Mouse (Mus musculus): Measurements from ENCODE around the gene Sgpp2.

Gene Sgpp2

DNA sequence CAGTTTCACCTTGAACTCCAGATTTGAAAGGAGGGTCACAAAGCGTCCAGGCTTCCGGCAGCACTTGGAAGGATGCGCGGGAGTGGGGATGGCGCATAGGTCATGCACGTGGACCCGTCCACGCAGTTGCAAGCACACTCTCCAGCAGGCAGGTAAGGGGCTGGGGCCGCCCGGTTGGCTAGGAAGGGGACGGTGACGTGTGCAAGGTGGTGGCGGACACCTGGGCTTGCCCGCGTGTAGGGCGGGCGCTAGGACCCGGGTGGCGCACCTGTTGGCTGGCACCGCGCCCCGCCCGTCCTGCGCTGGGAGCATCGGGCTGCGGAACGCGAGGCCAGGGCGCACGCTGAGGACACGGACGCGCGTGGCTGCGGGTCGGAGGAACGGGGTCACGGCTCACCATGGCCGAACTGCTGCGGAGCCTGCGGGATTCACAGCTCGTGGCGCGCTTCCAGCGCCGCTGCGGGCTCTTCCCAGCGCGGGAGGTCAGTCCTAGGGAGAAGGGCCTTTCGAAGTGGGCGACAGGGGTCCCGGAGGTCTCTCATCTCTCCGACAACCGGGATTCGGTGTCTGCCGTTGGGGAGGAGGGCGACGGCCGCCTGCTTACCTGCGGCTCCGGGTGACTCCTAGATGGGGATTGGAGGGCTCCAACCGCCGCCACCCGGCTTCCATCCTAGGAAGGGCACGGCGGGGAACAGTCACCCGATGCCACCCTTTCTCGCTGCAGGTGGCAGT, at the start of gene Sgpp2:
Gene Sgpp2, plus strand, starts transcription at position 325 of the 732 bp plus-strand sequence.
- no peak for DNase-seq

DNA sequence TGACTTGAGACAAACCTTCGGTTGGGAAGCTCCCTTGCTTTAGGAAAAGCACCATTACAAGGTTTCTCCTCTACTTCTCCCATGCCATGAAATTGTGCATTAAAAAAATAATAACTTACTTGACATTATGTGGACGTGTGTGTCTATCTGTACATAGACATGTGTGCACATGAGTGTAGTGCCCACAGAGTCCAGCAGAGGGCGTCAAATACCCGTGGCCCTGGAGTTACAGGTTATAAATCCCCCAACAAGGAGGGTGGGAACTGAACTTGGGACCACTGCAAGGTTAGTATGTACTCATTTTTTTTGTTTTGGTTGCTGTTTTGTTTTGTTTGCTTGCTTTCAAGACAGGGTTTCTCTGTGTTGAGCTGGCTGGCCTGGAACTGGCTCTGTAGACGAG, 42.6 kb upstream of the Sgpp2 start:
- no peak for DNase-seq

DNA sequence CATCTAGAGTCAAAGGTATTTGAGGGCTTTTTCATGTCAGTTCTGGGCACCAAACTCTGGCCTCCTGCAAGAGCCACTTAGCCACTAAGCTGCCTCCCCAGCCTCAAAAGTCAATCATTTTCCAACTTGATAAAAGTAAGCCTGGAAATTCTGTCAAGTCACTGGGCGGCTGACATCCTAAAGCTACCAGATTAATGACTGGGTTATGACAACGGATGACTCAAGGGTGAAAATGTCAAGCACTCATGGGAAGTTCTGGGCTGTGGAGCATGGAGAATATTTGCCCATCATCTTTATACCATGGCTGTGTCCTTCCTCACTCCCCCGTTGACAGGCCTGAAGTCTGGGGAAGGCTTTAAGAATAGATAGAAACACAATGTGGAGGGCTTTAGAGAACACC, 37.2 kb upstream of the Sgpp2 start:
- DNase-seq, result no peak

DNA sequence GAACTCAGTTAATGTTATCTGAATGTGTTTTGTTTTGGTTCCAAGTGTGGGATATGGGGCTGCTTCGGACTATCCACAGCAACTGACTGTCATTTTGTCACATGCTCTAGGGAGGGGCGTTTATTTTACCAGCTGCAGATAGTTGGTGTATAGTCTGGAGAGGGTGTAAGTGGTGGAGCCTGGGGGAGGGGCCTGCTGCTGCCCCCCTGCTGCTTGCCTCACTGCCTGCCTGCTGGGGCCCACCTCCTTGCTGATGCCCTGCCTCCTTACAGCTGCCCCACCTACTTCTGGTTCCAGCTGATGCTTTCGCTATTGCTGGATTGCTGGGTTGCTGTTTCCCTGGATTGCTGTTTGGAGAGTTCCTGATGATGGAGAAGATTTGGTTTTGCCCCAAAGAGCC, 31.0 kb upstream of the Sgpp2 start:
- no peak for DNase-seq

DNA sequence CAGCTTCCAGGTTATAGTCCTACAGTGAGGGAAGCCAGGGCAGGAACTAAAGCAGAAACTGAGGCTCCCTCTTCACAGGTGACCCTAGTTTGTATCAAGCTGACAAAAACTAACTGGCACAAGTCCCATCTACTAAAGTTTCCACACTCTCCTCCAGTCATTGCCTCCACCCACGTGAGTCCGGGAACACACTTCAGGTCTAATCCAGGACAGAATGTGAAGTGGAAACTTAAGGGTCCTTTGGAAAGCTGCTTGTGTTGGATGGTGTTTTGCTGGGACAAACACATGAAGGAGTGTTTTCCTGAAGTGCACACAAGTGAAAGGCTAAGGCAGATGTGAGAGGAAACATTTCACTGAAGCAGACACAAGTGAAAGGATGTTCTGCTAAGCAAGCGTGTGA, 17.7 kb upstream of the Sgpp2 start:
- DNase-seq, result no peak

DNA sequence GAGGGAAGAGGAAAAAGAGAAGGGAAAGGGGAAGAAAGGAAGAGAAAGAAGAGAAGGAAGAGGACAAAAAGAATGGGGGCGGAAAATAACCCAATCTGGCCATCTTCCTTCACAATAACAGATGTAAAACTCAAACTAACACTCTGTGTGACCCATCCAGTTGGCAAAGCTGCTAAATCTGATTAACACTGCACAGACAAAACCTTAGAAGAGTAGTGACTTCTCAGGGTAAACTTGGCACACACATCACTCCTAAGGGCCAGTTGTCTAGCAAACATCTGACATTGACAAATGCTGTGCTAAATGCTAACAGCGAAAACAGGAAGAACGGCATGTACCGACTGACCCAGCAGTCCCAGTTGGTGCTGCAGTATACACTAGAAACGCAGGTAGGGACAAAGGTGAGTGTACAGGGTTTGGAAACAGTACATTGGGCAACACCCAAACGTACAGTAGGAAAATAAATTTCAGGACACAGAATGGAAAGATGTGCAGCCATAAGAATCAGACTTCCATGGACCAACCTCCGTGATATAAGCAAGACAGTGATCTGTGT, 10.4 kb upstream of the Sgpp2 start:
- DNase-seq, result no peak

DNA sequence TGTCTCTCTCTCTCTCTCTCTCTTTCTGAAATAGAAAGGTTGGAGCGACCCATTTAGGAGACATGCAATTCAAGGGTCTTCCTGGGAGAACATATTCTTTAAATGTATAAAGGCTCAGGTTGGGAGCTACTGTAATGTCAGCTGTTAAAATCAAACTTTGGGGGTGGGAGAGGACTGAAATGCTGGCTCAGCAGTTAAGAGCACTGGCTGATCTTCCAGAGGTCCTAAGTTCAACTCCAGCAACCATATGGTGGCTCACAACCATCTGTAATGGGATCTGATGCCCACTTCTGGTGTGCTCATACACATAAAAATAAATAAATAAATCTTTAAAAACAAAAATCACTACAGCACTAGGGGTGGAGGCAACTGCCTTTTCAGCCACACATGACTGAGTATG, 1.5 kb upstream of the Sgpp2 start:
- no peak for DNase-seq

DNA sequence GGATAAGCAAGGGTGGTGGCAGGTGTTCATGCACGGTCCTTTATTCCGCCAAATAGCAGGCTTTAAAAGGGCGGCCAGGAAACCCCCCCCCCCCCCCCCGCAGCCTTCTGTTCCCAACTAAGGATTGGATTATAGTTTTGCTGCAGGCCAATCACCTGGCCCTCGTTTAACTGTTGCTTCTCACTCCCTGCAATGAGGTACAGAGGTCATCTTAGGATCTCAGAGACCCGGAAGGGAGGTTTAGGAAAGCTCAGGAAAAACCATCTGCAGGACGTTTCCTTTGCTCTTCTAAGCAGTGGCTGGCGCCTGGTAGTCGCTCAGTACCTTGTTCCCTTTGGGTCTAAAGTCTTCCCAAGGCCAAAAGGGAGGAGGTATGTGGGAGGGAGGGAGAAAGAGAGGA, 865 bp upstream of the Sgpp2 start:
- DNase-seq, result no peak

DNA sequence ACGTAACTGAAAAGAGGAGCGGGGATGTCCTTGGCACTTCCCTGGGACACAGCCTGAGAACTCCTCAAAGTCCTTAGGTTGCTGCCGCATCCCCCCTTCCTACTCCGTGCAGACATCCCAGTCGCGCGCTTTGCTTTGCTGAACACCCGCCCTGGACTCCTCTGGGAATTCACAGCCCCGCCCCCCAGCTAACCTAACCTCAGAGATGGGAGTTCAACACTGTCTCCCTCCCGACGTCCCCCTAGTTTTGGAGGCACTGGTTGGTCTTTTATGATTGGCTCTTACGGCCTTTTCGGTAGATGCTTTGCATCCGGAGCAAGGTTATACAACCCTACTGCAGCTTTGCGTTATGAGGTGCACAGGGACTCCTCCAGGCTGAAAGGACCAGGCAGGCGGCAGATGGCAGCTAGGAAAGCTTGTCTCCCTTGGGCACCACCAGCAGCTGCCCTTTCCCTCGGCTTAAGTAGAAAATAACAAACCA, 756 bp downstream of the Sgpp2 start:
- DNase-seq, result no peak

DNA sequence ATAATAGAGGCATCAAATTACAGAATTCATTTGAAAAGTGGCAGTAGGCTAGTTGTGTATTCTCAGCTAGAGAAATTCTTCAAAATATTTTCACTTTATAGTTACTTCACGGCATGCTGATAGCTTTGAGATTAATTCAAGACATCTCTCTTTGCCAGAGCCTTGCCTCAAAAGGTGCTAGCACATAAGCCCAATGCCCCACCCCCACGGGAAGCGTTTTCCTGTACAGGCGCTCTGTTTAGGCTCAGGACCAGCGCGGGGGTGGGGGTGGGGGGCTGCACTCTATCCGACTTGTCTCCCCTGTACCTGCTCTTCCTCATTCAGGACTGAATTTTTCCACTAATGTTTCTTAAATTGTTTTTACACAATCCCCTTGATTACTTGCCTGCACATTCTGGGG, 1.3 kb downstream of the Sgpp2 start:
- DNase-seq, result no peak

DNA sequence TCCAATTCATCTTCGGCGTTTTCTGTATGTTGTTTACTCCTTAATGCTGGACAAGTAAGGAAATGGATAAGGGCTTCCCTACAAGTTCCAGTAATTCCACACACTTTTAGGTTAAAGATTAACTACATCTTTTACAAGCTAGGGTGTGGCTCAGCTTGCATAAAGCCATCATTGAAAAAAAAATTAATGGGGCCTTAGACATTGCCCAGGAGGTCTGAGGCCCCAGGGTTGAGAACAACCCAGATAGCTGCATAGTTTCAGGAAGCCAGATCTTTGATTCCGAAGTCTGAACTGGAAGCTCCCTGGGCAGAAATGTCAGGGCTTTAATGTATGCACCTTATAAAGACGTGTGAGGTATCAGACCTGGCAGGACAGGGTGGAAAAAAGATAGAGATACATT, 2.8 kb downstream of the Sgpp2 start:
- no peak for DNase-seq

DNA sequence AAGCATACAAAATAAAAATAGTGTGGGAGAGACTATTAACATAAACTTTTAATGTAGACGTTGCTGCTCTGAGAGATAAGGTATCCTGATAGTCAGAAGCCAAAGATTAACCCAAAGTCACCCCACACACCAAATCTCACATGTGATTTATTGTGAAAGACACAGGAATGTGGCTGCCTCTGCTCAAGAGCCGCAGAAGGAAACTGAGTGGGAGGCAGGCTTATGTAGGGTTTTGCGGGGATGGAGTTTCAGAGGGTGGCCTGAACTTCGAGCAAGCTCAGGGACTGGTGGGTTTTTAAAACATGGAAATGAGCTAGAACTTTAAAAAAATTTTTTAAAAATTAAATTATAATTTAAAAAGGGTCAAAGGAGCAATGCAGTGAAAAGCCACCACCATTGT, 3.8 kb downstream of the Sgpp2 start:
- no peak for DNase-seq

DNA sequence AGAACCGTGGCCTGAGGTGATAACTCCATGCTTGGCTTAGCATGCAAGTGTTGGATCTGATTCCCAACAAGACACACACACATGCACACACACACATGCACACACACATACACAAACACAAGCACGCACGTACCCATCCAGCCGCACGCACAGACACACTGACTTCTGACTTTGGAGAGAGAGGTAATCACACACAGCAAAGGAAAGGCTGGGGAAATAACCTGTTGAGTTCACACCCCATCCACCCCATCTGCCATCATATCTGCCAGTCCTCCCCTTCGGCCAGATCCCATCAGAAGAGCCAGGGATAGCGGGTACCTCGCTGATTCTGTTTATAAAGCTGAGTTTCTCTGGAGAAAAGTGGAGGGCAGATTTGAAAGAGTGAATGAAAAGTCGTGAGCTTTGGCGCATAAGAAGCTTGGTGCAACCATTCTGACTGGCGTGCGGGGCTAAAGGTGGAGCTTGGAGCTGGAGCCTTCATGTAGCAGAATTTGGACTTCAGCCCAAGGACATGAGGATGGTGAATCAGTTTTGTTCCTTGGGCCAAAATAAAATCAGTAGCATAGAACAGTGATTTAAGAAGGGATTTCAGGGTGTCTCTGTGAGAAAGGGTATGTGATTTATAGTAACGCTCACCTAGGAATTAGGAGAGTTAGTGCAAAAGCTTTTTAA, 8.1 kb downstream of the Sgpp2 start:
- DNase-seq, result no peak

DNA sequence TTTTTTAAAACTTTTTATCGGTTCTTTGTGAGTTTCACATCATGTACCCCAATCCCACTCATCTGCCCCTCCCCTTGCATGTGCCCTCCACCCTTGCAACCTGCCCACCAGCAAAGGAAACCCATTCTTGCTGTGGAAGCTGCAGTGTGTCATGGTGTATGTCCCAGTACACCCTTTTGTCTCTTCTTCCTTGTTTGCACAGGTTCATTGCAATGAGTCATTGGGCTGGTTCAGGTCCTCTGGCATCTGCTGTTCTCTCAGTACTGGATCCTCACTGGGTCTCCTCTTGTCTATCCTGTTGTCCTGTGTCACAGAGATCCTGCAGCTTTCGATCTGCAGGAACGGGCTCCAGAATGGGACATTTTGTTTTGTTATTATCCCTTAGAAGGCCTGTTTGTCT, 10.1 kb downstream of the Sgpp2 start:
- no peak for DNase-seq

DNA sequence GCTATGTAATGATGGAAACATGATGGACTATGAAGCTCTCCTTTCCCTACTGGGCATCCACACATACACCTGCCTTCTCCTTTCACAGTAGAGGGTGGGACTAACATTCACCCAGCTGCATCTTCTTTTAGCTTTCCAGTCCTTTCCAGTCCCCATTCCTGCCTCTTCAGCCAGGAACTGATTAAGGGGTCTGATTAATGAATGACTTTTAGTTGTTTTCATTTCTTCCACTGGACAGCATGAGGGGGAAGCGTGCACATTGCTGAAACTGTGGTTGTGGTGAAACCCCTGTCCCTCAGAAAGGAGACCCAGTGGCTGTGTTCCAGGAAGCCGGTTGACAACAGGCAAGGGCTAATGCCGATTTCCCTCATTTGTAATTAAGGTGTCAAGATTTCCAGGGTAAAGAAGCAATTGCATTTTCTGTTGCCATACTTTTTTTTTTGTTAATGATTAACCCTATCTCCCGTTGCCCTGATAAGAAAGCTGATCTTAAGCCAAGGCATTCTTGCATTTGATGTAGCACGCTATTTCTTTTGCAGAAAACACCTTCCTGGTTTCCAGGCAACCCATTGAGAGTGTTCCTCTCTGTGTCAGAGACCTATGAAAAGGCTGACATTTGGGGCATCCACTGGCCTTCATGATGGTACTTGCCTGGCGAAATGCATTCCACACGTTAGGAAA, 12.1 kb downstream of the Sgpp2 start:
- no peak for DNase-seq

DNA sequence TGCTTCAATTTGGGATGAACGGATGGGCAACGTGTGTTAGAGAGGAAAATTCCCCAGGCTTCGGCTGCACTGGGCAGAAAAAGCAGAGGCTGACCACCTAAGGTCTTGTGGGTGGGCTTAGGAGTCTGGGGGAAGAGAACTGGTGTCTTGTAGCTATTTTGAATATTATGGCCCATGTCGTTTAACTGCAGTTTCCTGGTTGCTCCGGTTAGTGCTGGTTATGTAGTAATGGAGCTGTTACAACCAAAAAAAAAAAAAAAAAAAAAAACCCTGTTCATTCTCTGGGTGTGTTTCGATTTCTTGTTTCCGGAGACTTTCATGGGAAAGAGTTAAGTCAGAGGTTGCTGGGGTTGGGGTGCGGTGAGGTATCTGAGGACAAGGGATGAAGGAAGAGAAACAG, 12.7 kb downstream of the Sgpp2 start:
- DNase-seq, result no peak

DNA sequence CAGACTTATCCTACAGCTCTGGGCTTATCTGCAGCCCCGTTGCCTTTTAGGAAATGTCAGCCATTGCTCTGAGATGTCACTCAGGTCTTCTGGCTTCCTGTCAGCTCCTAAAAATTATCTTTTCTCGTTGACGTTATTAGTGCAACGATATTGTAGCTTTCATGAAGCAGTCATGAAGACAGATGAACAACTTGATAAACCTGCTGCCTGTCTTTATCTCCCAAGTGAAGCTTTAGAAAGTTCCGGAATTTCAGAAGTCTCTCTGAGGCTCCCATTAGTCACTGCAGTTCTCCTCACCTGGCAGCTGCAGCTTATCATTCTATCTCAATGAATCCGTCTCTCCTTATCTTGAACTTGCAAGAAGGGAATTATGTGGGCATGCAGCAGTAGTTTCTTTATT, 13.9 kb downstream of the Sgpp2 start:
- DNase-seq, result no peak

DNA sequence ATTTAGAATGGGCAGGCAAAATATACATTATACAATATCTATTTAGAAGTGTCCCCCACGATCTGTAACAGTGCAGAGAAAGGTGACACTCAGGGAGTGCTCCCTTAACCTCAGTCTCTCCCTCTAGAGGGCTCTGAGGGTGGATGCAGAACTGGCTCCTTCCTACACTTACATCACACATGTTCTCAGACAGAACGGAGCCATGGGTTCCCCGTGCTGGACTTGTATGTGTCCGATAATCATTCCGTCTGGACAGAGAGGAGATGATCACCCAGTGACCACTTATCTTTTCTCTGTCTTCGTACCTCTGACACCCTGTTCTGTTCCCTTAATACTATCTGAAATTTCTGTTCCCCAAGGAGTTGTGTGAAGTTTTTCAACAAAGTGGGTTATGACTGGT, 15.7 kb downstream of the Sgpp2 start:
- no peak for DNase-seq

DNA sequence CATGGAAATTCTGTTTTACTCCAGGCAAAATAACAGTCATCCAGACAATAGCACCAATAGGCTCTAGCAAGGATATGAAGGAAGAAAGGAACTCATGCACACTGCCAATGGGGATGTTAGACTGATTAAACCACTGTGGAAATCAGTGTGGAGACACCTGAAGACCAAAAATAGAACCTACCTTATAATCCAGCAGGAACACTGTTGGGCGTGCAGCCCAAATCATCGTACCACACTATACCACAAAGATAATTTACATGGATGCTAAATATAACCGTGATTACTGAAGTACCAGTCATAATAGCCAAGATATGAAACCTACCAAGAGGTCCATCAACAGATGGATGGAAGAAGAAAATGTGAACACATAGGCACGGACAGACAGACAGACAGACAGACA, 18.5 kb downstream of the Sgpp2 start:
- no peak for DNase-seq

DNA sequence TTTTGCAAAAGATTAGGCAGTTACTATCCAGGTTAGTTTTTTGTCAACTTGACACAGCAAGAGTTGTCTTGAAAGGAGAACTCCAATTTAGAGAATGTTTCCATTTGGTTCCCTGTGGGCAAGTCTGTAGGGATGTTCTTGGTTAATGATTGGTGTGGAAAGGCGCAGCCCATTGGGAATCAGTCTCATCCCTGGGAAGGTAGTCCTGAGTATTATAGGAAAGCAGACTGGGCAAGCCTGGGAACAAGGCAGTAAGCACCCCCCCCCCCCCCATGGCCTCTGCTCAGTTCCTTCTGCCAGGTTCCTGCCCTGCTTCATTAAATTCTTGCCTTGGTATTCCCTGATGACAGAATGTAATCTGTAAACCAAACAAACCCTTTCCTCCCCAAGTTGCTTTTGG, 19.7 kb downstream of the Sgpp2 start:
- DNase-seq, result no peak

DNA sequence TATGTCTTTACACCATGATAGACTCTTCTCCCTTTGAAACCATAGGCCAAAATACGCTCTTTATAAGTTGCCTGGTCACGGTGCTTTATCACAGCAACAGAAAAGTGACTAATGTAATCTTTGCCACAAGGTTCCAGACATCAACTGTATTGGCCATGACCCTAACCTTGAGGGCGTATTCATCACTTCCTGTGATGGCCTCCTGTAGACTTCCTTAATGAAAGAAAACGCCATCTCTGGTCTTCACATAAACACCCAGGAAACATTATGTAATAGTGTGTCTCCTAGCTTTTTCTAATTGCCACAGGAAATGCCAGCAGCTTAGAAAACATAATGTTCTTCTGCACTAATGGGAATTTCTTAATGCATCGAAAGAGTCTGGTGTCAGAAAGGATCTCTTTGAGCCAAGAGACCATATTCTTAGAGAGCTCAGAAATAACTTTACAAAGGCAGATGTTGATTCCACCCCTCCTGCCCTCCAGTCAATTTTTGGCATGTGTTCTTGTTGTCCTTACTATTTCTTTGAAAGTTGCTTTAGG, 20.5 kb downstream of the Sgpp2 start:
- DNase-seq, result no peak

DNA sequence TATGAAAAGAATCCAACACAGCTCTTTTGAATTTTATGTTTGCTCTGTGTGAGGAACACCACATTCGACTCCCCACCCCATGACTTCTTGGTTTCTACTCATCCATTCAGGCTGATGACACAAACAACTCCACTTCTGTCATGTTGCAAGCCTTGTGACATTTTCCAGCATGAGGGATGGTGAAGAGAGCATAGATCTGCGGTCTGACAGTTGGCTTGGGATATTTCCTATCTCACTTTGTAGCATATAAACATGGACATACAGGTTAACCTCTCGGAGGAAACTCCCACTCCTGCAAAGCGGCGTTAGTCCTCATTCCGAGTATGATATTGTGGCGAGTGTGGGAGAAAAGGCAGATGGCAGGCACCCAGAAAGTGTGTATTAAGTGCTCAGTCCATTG, 27.6 kb downstream of the Sgpp2 start:
- DNase-seq, result no peak

DNA sequence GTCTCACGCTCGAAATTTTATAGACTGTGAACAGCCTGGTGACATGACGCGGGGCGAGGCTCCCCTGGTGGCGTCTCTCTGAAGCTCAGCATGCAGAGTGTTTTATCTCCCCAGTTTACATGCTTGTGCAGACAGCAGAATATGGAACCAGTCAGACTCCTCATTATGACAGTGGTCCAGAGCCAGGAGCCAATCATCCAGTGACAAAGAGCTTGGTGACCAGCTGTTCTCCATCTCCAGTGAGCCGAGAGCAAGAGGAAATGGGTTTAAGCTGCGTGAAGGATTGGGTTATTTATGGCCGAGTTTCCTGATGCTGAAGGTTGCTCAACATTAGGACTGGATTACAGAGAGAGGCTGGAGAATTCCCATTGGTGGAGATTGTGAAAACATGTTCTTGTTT, 28.1 kb downstream of the Sgpp2 start:
- DNase-seq, result no peak

DNA sequence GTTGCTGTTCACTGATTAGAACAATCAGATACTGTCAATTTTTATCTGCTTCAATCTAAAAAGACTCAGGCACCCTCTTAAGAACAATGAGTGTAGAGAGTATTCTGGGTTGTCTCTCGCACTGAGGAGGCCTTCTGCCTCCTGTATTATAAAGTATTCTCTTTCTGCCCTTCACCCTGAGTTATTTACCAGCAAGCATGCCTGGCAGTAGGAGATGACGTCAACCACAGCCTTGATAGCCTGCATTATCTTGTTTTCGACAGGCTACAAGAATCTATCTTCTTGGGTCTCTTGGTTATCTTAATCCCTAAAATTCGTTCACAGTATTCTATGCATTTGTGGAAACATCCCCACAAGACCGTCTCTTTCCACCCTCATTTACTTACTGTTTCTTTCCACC, 29.8 kb downstream of the Sgpp2 start:
- DNase-seq, result no peak
